Mouse (Mus musculus) megakaryocyte, embryonic 14.5 days (primary cell): ENCODE measurements around the gene Irs2.

ENCODE experiments used
- FLI1 ChIP-seq: IDR thresholded peaks from 2 replicates; pipeline ENCODE4 v1.6.1; 2012; ENCODE audit warnings: low read length, inconsistent platforms, mixed read lengths
- GATA1 ChIP-seq: IDR thresholded peaks from 3 replicates; pipeline ENCODE4 v1.6.1; 2012; ENCODE audit warnings: mixed read lengths, low read length, inconsistent platforms, borderline replicate concordance

- TF ChIP-seq GATA1 (no peak), FLI1 (no peak)
These were observed 47.9 kb downstream of the Irs2 start for GRCm38 (mm10) chr8:10960277-10960819.
